Mouse (Mus musculus) hindbrain, embryonic 15.5 days (tissue): ENCODE data around the gene Tfdp1. TPM values are rescaled to one million over a fixed set of nuclear protein-coding genes. Genes with fewer than 3 reads are reported as not detected.

Experiments used
- polyA plus RNA-seq: library from polyadenylated mRNA; unstranded; fragments of >200 nt; fragmentation: Nextera tagmentation; extraction: Ambion mirVana; gene quantifications from 2 replicates; pipeline ENCODE4 v1.2.1, GENCODE M21; 2015

Tfdp1 gene
- polyA plus RNA-seq, 1 experiment from 2014 or later: 96.8 TPM

Other genes with a start within 250 kb of the Tfdp1 start
- 40.4 TPM in 2 replicates for gene Pcid2, start 233.3 kb upstream of the Tfdp1 start, polyA plus RNA-seq
- gene Cul4a, start 233.1 kb upstream of the Tfdp1 start, polyA plus RNA-seq: 68.2 and 69.8 TPM in 2 replicates
- 297 and 317 TPM in 2 replicates for gene Lamp1, start 179.6 kb upstream of the Tfdp1 start, polyA plus RNA-seq
- gene Grtp1, start 138.1 kb upstream of the Tfdp1 start, polyA plus RNA-seq: 11.9 and 13.9 TPM in 2 replicates
- 0.14 and 0.17 TPM in 2 replicates for gene Adprhl1, start 84.6 kb upstream of the Tfdp1 start, polyA plus RNA-seq
- 32.5 and 33.4 TPM in 2 replicates for gene Dcun1d2, start 50.6 kb upstream of the Tfdp1 start, polyA plus RNA-seq
- gene Tmco3, start 50.6 kb upstream of the Tfdp1 start, polyA plus RNA-seq: 55.4 and 57.1 TPM in 2 replicates
- not detected in 2 replicates for gene Atp4b, start 58.1 kb downstream of the Tfdp1 start, polyA plus RNA-seq
- gene Grk1, start 66.3 kb downstream of the Tfdp1 start, polyA plus RNA-seq: not detected in 2 replicates
- gene Tmem255b, start 96.4 kb downstream of the Tfdp1 start, polyA plus RNA-seq: 1.00 and 1.2 TPM in 2 replicates
- gene Gas6, start 155.7 kb downstream of the Tfdp1 start, polyA plus RNA-seq: 52.1 and 53.8 TPM in 2 replicates
- not detected in 2 replicates for gene 1700029H14Rik, start 223.7 kb downstream of the Tfdp1 start, polyA plus RNA-seq